Mouse (Mus musculus) heart, adult 9 months (tissue): Measurements from ENCODE around the gene Ndufb6.
"Not testable (repeated sequence)": the region's sequence is repeated elsewhere in the genome, so short reads cannot be mapped to it uniquely, and the experiment has no call there.

Experiments used
- DNase-seq, 2 experiments: peaks; one replicate each; pipeline ENCODE4 v3.0.0; 2022; ENCODE audit warnings: low spot score in 2 of 2

Ndufb6 gene

DNA sequence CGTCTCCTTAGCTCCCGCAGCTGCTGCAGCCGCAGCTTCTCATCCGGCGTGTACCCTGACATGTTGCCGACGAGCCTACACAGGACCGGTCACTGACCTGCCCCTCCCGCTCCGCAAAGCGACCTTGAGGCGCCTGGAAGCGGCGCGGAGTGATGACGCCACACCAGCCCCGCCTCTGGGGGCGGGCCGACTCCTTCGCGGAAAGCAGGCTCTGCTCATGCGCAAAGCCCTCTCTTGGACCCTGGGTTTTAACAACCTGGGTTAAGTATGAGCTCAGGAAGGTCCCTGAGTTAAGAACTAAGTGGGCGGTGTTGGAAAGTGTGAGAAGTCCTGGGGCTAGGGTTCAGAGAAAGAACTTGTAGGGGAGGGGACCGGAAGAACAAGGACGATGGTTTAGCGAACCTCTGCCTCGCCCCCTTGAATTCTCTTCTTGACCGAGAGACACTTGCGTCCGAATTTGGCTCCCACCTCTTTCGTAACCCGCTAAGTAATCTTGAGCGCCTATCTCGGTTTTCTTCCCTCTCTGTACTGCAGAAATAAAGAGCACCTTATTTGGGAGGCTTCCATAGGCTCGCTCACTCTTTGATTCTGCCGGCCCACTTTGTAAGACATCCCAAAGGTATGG, at the start of gene Ndufb6:
TSS of gene Ndufb6 (minus strand) at position 146 of the 625 bp plus-strand sequence.
- DNase-seq: peak; percentile 91 to 94

DNA sequence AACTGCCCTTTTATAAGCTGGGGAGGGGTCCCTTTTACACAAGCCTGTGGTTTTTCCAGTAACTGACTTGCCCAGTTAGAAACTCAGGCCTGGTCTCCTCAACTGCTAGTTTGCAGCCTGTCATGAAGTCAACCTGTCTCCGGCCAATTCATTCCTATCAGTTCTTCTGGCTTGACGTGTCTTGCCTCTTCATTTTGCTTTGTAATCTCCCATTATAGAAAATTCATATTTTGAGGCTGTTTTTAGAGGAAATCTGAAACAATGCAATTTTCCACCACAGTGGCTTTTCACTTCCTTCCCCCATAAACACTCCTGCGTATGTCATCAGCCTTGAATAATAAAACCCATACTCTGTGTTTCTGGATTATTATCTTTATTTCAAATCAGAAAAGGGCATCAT, 47.9 kb upstream of the Ndufb6 start:
- DNase-seq: no peak

GRCm38 (mm10) chr4:40324620-40325019, 45.4 kb upstream of the Ndufb6 start:
- DNase-seq: no peak

GRCm38 (mm10) chr4:40317404-40317803, 38.2 kb upstream of the Ndufb6 start:
- DNase-seq: no peak

- DNase-seq: no peak
These were observed 33.8 kb upstream of the Ndufb6 start for GRCm38 (mm10) chr4:40313026-40313425.

DNA sequence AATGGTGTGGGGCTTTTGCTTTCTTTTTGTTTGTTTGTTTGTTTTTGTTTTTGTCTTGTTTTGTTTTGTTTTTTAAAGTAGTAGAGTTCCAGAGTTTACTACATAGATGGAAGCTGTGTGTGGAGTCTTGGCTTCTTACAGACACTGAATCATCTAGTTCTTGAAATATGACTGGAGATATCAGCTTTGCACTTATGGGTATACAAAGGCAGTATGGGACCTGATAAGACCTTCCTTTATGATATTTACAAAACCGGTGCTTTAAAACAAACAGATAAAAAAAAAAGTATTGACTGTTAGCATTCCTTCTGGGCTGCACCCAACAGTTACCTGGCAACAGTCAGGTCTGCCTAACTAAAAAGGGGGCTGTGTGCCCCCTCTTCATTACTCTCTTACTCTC, 33.0 kb upstream of the Ndufb6 start:
- no peak for DNase-seq

- no peak for DNase-seq
These were observed 31.7 kb upstream of the Ndufb6 start for GRCm38 (mm10) chr4:40310796-40311383.

- DNase-seq: no peak
These were observed 30.5 kb upstream of the Ndufb6 start for GRCm38 (mm10) chr4:40309682-40310081.

DNA sequence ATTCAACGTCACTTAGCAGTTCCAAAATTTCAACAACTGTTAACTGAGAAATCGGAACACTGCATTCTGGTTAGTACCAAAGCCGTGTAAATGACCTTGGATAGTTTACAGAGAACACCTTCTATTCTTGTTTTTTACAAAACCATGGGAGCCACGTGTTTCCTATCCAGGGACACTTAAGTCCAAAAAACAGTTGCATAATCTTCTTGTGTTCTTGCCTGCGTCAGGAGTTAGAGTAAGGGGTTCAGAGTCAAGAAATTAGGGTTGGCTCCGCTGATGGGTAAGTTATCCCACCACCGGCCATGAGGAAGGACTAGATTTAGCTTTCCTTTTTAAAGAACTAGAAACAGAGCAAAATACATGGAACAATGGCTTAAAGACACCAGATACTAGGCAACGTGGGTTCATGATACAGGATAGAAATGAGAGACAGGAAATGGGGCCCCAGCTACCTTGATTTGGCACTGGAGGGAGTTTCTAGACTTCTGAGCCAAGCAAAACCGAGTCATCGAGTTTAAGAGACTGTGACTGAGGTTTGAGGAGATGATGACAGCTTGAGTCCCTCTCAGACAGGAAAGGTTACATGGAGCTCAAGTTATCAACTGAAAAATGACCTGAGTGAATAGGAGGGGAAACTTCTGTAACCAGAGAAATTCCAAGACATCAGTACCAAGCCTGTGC, 23.4 kb upstream of the Ndufb6 start:
- no peak for DNase-seq

DNA sequence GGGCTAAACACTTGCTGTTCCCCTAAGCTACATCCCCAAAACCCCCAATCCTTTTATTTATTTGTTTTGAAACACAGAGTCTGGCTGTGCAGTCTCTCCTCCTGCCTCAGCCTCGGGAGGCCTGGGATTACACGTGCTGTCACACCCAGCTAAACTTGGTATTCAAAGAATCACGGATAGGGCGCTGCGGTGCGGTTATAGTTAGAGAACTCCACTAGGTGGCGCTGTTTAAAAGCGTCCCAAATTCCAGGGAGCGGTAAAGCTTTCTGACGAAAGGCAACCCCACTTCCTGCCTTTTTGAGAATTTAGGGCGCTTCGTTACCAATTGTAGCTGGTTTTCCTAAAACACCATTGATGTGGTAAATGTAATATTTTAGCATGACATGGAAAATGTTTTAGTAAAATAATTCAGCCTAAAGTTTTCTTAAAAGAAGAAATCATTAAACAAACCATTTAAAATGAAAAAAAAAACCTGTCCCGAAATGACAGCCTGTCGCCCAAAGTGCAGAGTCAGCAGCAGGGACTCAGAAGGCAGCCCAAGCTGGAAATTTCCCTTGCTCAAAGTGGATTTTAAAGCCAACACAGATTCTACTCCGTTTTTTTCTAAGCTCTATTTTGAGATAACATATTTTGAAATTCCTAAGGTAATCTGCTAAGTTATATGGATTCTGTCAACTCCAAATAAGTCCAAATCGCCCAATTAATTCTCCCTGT, 22.0 kb upstream of the Ndufb6 start:
- peak; percentile 38 to 63 for DNase-seq

- no peak for DNase-seq
These were observed 19.9 kb upstream of the Ndufb6 start for GRCm38 (mm10) chr4:40299169-40299568.

- not testable (repeated sequence) for DNase-seq
These were observed 12.3 kb upstream of the Ndufb6 start for GRCm38 (mm10) chr4:40291511-40291910.

- no peak for DNase-seq
These were observed 9.8 kb upstream of the Ndufb6 start for GRCm38 (mm10) chr4:40289046-40289445.

DNA sequence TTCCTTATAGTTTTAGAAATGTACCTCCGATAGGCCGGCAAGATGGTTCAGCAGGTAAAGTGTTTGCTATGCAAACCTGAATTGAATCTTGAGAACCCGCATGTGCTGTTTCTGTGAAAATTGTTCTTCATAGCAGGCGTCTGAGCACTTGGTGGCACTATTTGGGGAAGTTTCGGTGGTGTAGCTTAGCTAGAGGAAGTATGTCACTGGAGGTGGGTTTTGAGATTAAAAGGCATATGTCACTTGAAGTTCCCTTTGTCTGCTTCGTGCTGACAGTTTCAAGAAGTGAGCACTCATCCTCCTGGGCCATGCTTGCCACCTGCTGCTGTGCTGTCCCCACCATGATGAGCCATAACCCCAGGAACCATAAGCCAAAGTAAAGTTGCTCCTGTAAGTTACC, 8.2 kb upstream of the Ndufb6 start:
- no peak for DNase-seq

- DNase-seq: peak in 1 of 2 experiments; percentile 53
These were observed 6.4 kb upstream of the Ndufb6 start for GRCm38 (mm10) chr4:40285582-40285981.

DNA sequence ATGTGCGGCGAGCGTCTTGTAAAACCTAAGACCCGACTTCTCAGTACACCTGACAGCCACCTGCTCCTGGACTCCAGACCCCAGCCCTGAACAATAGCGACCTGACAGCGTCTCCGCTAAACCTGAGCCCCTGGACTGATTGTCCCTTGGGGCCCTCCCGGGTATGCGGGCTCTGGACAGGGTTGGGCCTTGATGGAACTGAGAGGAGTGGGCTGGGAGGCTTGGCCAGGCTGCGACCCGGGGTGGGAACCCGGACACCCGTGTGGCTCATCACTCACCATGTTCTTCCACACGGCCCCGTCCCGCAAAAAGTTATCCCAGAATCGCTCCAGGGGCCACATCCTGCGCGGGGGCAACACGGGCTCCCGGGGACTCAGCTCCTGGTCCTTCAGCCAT, 343 bp downstream of the Ndufb6 start:
- no peak for DNase-seq

GRCm38 (mm10) chr4:40269430-40270032, 9.7 kb downstream of the Ndufb6 start, which contains the start of the genes Smim27 and Topors:
TSS of gene Smim27 (plus strand) at chr4:40269579.
TSS of gene Topors (minus strand) at chr4:40269850.
- DNase-seq: peak; percentile 96 to 98

- DNase-seq: peak in 1 of 2 experiments; percentile 6
These were observed 10.4 kb downstream of the Ndufb6 start for GRCm38 (mm10) chr4:40268835-40269234.

DNA sequence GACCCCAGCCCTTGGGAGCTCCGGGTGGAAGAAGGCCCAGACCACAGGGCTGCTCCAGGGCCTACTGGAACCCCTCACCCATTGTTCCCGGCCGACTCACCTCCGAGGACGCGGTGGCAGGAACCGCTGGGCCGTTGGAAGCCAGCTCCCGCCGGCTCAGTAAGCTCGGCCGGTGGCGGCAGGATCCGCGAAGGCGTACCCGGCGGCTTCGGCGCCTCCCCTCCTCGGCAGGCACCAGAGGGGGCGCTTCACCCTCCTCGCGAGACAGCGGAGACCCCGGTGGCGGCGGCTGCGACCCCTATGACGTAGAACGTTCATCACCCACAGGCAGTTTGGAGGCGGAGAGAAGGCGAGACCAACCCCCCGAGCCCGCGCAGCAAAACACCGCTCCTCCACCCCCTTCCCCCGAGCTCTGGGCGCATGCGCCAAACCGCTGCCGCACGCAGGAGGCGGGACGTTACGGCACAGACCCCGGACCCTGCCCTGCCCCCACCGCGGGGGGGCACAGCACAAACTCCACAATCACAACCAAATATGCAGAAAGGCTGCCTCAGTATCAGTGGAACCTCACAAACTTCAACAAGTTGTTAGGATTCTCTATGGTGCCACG, 10.9 kb downstream of the Ndufb6 start:
- DNase-seq: peak; percentile 89 to 91

- DNase-seq: peak in 1 of 2 experiments; percentile 4
These were observed 11.5 kb downstream of the Ndufb6 start for GRCm38 (mm10) chr4:40267681-40268080.

DNA sequence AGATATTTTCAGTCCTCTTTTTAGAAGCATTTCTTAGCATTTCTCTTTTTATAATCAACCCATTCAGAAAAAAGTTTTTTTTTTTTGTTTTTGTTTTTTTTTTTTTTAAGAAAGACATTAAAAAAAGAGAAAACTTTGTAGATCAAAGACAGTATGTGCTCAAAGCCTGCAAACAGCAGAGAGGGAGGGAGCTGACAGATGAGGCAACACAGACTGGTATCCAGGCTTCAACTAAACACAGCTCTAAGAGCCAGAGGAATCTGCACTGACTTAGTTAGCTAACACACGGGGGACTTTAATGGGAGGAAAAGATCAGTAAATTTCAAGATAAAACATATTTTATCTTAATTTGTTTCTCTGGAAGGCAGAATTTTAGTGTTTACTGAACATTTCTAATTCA, 14.9 kb downstream of the Ndufb6 start:
- no peak for DNase-seq
